Mouse (Mus musculus) forebrain, embryonic 13.5 days (tissue): Measurements from ENCODE around the gene Tldc2. TPM values are rescaled to one million over a fixed set of nuclear protein-coding genes. Genes with fewer than 3 reads are reported as not detected.

ENCODE experiments used
- ATAC-seq: fragments of 200-750 bp; cut with Nextera tagmentation; 2 replicates; pipeline ENCODE4 v1.8.0; 2017
- H3K27ac ChIP-seq: fragments of 300-500 bp; sonication (generic); 2 replicates; pipeline ENCODE4 v1.5.1; 2015; ENCODE audit warnings: inconsistent platforms, mild to moderate bottlenecking, moderate library complexity
- H3K27me3 ChIP-seq: fragments of 300-500 bp; sonication (generic); 2 replicates; pipeline ENCODE4 v1.6.1; 2015; ENCODE audit warnings: mild to moderate bottlenecking, inconsistent platforms
- H3K36me3 ChIP-seq: fragments of 300-500 bp; sonication (generic); 2 replicates; pipeline ENCODE4 v1.6.1; 2015; ENCODE audit warnings: mild to moderate bottlenecking, inconsistent platforms; ENCODE audit not compliant: poor library complexity, severe bottlenecking
- H3K4me1 ChIP-seq: fragments of 300-500 bp; sonication (generic); 2 replicates; pipeline ENCODE4 v1.6.1; 2015; ENCODE audit warnings: inconsistent platforms
- H3K4me2 ChIP-seq: fragments of 300-500 bp; sonication (generic); 2 replicates; pipeline ENCODE4 v1.6.1; 2015; ENCODE audit warnings: inconsistent platforms, mild to moderate bottlenecking, moderate library complexity
- H3K4me3 ChIP-seq: fragments of 300-500 bp; sonication (generic); 2 replicates; pipeline ENCODE4 v1.5.1; 2015; ENCODE audit warnings: mild to moderate bottlenecking, inconsistent platforms
- H3K9ac ChIP-seq: fragments of 300-500 bp; sonication (generic); 2 replicates; pipeline ENCODE4 v1.6.1; 2015; ENCODE audit warnings: mild to moderate bottlenecking, inconsistent platforms
- H3K9me3 ChIP-seq: fragments of 300-500 bp; sonication (generic); replicated peaks from 2 replicates; pipeline ENCODE4 v1.6.1; 2016; ENCODE audit warnings: inconsistent platforms
- WGBS: fragments of 180-500 bp; shearing (Covaris S2); methylation state at CpG from one replicate; pipeline ENCODE4 v1.1.7; 2015; 5-methylcytosine and 5-hydroxymethylcytosine counted together
- polyA plus RNA-seq: library from polyadenylated mRNA; unstranded; fragments of >200 nt; fragmentation: Nextera tagmentation; extraction: Ambion mirVana; gene quantifications from 2 replicates; pipeline ENCODE4 v1.2.1, GENCODE M21; 2015

Tldc2 gene
- polyA plus RNA-seq, 1 experiment from 2014 or later: not detected

DNA sequence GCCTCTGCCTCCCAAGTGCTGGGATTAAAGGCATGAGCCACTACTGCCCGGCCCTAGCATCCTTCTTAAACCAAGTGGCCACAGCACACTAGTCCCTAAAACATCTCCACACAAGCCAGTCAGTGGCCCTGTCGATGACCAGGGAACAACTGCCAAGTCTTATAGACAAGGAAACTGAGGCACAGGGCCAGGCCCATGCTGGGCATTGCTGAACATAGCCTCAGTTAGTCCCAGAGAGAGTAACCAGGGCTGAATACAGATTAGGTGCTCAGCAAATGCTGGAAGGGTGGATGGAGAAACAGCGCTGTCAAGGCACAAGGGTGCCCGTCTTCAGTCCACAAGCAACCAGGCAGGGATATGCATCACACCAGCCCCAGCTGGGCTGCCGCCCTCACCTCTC, 33.7 kb upstream of the Tldc2 start:
- Histone ChIP-seq H3K4me3 (no peak overlapping the region), H3K9ac (no peak overlapping the region), H3K27me3 (no peaks in the 10 kb centered on the region), H3K27ac (no peak overlapping the region), H3K9me3 (no peaks in the 10 kb centered on the region), H3K4me1 (peaks cover 55% of the 10 kb centered on the region), H3K36me3 (peaks cover 71% of the 10 kb centered on the region), H3K4me2 (no peak overlapping the region)
- WGBS: 97% methylated on average over 5 of the region's 5 CpGs
- ATAC-seq: no peak

DNA sequence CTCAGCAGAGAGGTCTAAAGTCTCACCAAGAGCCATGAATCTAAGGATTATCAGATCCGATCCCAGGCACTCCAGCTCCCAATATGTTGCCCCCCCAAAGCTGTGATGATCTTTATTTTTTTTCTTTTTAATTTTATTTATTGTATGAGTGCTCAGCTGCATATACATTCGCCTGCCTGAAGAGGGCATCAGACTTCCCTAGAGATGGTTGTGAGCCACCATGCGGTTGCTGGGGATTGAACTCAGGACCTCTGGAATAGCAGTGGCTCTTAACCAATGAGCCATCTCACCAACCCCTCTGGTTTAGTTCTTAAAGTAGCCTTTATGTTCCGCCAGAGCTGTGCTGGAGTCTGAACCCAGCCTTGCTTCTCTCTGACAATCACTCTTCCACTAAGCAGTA, 33.1 kb upstream of the Tldc2 start:
- WGBS: 81% methylated on average over 4 of the region's 4 CpGs
- peaks cover 65% of the 10 kb centered on the region for H3K36me3 ChIP-seq
- no peak overlapping the region for H3K4me2 ChIP-seq
- H3K27me3 ChIP-seq: no peaks in the 10 kb centered on the region
- H3K4me1 ChIP-seq: peaks cover 55% of the 10 kb centered on the region
- no peak overlapping the region for H3K4me3 ChIP-seq
- no peak for ATAC-seq
- H3K9me3 ChIP-seq: no peaks in the 10 kb centered on the region
- no peak overlapping the region for H3K27ac ChIP-seq
- no peak overlapping the region for H3K9ac ChIP-seq

DNA sequence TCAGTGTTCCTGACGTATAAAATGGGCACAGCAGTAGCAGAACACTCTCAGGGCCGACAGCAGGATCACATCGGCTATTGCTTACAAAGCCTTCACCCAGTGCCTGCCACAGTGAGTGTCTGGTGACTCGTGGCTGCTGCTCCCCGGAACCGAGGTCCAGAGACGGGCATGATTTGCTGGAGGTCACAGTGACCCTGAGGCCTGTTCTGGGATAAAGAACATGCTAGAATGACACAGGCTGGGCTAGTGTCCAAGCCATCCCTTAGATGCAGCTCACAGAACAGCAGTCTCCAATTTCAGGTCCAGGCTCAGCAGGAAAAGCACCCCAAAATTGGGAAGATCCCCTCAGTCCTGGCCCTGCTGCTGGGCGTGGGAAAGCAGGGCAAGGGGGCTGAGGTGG, 32.6 kb upstream of the Tldc2 start:
- no peak overlapping the region for H3K4me2 ChIP-seq
- H3K9ac ChIP-seq: no peak overlapping the region
- no peak overlapping the region for H3K4me3 ChIP-seq
- 0 out of 2 replicates have a peak overlapping the region, but pooled peaks have one; percentile 11 for H3K27ac ChIP-seq
- H3K36me3 ChIP-seq: peaks cover 65% of the 10 kb centered on the region
- no peaks in the 10 kb centered on the region for H3K9me3 ChIP-seq
- peaks cover 55% of the 10 kb centered on the region for H3K4me1 ChIP-seq
- no peak for ATAC-seq
- no peaks in the 10 kb centered on the region for H3K27me3 ChIP-seq
- 95% methylated on average over 8 of the region's 8 CpGs for WGBS

DNA sequence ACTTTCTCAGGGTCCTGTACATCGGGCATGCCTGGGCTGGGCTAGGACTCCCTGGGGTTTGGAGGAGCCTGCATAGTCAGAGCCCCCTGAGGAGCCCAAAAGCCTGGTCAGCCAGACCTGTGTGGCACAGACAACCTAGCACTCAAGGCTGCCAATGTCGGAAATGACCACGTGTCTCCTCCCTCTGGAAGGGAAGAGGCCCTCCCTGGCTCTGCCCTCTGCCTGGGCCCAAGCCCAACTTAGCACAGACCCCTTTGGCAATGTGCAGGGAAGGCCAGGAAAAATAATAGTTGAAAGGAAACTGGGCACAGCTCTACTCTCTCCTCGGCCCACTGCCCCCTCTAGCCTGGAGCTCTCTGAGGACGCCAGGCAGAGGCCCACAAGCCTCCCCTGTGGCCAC, 32.0 kb upstream of the Tldc2 start:
- Histone ChIP-seq H3K27me3 (no peaks in the 10 kb centered on the region), H3K9ac (no peak overlapping the region), H3K27ac (0 out of 2 replicates have a peak overlapping the region, but pooled peaks have one; percentile 11), H3K4me3 (no peak overlapping the region), H3K4me1 (peaks cover 55% of the 10 kb centered on the region), H3K4me2 (no peak overlapping the region), H3K36me3 (peaks cover 70% of the 10 kb centered on the region), H3K9me3 (no peaks in the 10 kb centered on the region)
- no peak for ATAC-seq
- WGBS: 67% methylated on average over 5 of the region's 5 CpGs

DNA sequence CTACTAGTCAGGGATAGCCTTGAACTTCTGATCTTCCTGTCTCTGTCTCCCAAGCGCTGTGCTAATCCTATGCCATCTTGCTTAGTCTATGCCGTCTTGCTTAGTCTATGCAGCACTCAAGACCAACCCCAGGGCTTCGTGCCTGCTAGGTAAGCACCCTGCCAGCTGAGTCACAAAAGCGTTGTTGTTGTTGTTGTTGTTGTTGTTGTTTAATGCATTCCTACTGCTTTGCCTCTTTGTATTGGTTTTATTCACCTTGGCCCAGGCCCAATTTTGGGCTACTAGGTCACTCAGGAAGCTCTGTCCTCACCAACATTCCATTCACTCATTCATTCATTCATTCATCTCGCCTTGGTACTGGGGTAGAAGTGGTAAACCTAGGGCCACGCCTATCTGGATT, 31.1 kb upstream of the Tldc2 start:
- Histone ChIP-seq H3K4me2 (no peak overlapping the region), H3K4me1 (peaks cover 46% of the 10 kb centered on the region), H3K27me3 (no peaks in the 10 kb centered on the region), H3K4me3 (no peak overlapping the region), H3K36me3 (peaks cover 73% of the 10 kb centered on the region), H3K27ac (no peak overlapping the region), H3K9me3 (no peaks in the 10 kb centered on the region), H3K9ac (no peak overlapping the region)
- no peak for ATAC-seq
- 87% methylated on average over 6 of the region's 6 CpGs for WGBS

DNA sequence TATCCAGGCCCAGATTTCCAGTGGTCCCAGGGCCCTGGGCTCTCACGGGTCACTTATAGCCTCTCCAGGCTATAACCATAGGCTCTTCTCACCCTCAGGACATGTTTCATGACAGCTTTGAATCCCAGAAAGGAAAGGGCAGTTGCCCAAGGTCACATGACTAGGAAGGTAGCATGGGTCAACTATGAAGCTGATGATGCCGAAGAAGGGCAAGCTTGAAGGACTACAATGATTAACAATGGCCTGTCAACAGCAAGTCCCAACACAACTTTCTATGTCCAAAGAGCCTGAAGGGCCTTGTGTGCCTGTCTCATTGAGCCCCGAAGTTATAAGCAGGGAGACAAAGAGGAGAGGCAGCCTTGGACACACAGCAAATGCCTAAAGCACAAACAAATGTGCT, 29.7 kb upstream of the Tldc2 start:
- H3K4me1 ChIP-seq: peaks cover 35% of the 10 kb centered on the region
- no peak overlapping the region for H3K9ac ChIP-seq
- no peaks in the 10 kb centered on the region for H3K9me3 ChIP-seq
- peak overlapping the region; percentile 97 for H3K27ac ChIP-seq
- no peak overlapping the region for H3K4me2 ChIP-seq
- no peak overlapping the region for H3K4me3 ChIP-seq
- ATAC-seq: no peak
- WGBS: 88% methylated on average over 3 of the region's 3 CpGs
- no peaks in the 10 kb centered on the region for H3K27me3 ChIP-seq
- peaks cover 64% of the 10 kb centered on the region for H3K36me3 ChIP-seq

DNA sequence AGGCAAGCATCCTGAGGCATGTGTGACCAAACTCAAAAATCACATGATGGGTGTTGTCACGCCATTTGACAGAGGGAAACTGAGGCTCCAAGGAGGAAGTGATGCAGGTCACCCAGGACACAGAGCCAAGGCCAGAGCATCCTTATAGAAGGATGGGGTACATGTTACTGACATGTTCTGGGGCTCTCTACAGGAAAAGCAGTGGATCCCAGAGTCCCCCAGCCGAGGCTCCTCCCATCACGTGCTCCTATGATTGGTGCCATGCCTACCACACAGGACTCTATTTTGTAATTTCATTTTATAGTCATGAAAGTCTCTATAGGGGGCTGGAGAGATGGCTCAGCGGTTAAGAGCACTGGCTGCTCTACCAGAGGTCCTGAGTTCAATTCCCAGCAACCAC, 29.1 kb upstream of the Tldc2 start:
- no peak for ATAC-seq
- Histone ChIP-seq H3K36me3 (peaks cover 58% of the 10 kb centered on the region), H3K27me3 (no peaks in the 10 kb centered on the region), H3K4me1 (peaks cover 38% of the 10 kb centered on the region), H3K4me3 (no peak overlapping the region), H3K9me3 (no peaks in the 10 kb centered on the region), H3K27ac (peak overlapping the region; percentile 97), H3K4me2 (peak overlapping the region; percentile 54), H3K9ac (no peak overlapping the region)
- WGBS: 75% methylated on average over 4 of the region's 4 CpGs

DNA sequence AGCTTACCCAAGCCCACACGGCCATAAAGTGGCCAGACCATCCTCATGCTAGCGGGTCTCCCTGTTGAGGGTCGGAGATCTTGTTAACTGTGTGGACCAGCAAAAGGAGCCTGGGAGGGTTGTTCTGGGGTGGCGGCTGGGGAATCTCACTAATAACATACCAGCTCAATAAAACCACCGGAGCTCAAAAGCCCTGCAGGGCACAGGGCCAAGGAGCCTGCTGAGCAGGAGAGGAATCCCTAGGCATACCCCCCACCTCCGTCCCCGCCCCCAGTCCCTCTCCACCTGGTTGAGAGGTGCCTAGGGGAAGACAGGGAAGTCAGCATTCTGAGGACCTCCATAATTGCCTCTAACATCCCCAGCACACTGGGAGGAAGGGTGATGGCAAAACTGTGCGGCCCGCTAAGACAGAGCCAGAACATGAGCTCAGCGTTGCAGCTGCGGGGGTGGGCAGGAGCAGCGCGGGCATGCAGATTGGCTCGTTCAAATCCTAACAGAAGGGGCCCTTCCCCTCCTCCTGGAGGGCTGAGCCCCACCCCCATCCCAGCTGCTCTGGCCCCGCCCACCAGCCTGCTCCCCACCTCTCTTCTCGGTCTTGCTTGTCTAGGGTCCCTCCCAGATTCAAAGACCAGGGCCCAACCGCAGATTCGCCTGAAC, 28.4 kb upstream of the Tldc2 start:
- peak overlapping the region; percentile 97 for H3K27ac ChIP-seq
- no peaks in the 10 kb centered on the region for H3K9me3 ChIP-seq
- peaks cover 51% of the 10 kb centered on the region for H3K36me3 ChIP-seq
- H3K4me1 ChIP-seq: peaks cover 46% of the 10 kb centered on the region
- peak; percentile 93 for ATAC-seq
- peak overlapping the region; percentile 20; the same call in 1 of the 2 replicates for H3K4me3 ChIP-seq
- WGBS: 2% methylated on average over 18 of the region's 18 CpGs
- H3K4me2 ChIP-seq: peak overlapping the region; percentile 54
- no peaks in the 10 kb centered on the region for H3K27me3 ChIP-seq
- peak overlapping the region; percentile 60 for H3K9ac ChIP-seq

DNA sequence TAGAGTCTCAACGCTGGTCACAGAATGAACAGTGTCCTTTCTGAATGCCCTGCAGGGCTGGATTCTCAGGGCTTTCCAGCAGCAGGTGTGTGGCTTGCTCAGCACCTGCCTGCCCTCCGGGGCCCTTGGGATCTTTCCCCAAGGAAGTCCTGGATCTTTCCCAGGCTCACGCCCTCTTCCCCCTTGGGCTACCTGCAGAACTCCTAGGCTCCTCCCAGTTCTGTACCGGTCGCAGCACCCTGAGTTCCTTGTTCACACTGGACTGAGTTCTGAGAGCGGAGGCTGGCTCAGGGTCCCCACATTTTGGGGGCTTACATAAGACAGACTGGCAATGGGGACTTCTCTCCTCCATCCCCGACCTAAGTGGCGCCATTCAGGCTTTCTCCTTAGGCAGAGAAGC, 27.7 kb upstream of the Tldc2 start:
- peak; percentile 12; the same call in 1 of the 2 replicates for ATAC-seq
- Histone ChIP-seq H3K4me1 (peaks cover 52% of the 10 kb centered on the region), H3K4me3 (0 out of 2 replicates have a peak overlapping the region, but pooled peaks have one; percentile 20), H3K9ac (peak overlapping the region; percentile 60), H3K4me2 (peak overlapping the region; percentile 54), H3K27me3 (no peaks in the 10 kb centered on the region), H3K36me3 (peaks cover 46% of the 10 kb centered on the region), H3K9me3 (no peaks in the 10 kb centered on the region), H3K27ac (peak overlapping the region; percentile 97)
- 51% methylated on average over 8 of the region's 8 CpGs for WGBS

DNA sequence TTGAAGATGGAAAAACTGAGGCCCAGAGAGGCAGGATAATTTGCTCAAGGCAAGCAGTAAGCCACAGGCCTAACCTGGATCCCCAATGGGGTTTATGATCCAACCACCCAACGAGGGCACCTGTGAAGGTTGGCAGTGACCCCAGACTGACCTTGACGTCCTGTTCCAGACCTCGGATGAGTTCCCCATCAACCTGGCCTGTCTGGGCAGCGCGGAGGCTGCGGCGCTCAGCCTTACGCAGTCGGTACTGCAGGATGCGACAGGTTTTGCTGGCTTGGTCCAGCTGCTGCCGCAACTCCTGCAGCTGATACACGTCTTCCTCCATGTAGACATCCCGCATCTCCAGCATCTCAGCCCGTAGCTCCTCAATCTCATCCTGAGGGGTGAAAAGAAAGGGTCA, 26.8 kb upstream of the Tldc2 start:
- ATAC-seq: no peak
- H3K27ac ChIP-seq: peak overlapping the region; percentile 97
- no peak overlapping the region for H3K9ac ChIP-seq
- no peak overlapping the region for H3K4me3 ChIP-seq
- H3K36me3 ChIP-seq: peaks cover 40% of the 10 kb centered on the region
- no peaks in the 10 kb centered on the region for H3K9me3 ChIP-seq
- H3K4me2 ChIP-seq: no peak overlapping the region
- peaks cover 60% of the 10 kb centered on the region for H3K4me1 ChIP-seq
- no peaks in the 10 kb centered on the region for H3K27me3 ChIP-seq
- 97% methylated on average over 14 of the region's 14 CpGs for WGBS

DNA sequence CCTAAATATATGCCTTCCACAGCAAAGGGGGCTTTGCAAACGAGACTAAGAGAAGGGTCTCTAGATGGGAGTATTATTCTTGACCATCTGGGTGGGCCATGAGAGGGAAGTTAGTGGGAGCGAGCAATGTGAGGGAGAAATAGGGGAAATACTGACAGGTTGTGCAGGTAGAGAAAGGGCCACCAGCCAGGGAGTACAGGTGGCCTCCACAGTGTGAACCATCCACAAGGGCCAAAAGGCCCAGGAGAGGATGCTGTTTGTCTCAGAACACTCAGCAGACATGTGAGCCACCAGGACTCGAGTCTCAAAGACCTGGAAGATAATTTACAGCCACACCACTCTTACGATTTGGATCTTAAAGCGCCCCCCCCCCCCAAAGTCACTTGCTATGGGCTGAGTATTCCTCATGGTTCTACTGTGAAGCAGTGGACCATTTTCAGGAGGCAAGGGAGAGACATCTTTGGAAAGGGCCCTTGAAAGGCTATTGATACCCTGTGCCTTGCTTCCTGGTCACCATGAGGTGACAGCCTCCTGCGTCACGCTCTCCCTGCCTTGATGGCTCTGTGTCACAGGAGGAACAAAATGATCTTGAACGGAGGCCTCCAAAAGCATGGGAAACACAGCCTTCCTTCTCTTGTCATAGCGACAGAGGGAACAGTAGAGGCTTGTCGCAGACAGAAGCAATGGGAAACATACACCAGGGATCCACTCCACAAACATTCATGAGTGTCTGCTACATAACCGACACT, 26.1 kb upstream of the Tldc2 start:
- Histone ChIP-seq H3K4me3 (no peak overlapping the region), H3K4me2 (no peak overlapping the region), H3K4me1 (peaks cover 65% of the 10 kb centered on the region), H3K9me3 (no peaks in the 10 kb centered on the region), H3K27ac (peak overlapping the region; percentile 97; the same call in 1 of the 2 replicates), H3K36me3 (peaks cover 34% of the 10 kb centered on the region), H3K9ac (no peak overlapping the region), H3K27me3 (no peaks in the 10 kb centered on the region)
- ATAC-seq: no peak
- 88% methylated on average over 11 of the region's 11 CpGs for WGBS

DNA sequence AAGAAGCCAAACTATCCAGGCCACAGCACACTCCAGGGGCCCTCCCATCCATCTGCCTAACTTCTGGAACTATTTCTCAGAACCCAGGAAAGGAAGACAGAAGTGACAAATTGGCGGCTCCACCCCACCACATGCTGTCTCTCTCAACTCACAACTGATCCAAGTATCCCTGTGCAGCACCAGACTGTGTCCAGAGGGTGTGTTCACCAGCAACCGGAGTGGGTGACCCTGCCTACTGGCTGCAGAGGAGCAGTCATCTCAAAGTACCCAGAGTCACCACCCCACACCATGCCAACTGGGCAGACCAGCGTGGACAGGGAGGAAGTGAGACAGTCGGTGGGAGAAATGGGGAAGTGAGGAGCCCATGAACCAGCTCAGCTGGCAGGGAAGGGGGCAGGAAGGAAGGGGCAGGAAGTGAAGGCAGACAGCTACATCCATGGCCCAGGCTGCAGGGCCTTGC, 23.6 kb upstream of the Tldc2 start:
- Histone ChIP-seq H3K27ac (peak overlapping the region; percentile 70), H3K9ac (no peak overlapping the region; the same call in 1 of the 2 replicates)
- 72% methylated on average over 4 of the region's 4 CpGs for WGBS

More for the DNA sequence above, 23.6 kb upstream of the Tldc2 start:
- no peaks in the 10 kb centered on the region for H3K9me3 ChIP-seq
- ATAC-seq: no peak
- no peak overlapping the region for H3K4me3 ChIP-seq
- H3K4me1 ChIP-seq: peaks cover 69% of the 10 kb centered on the region
- H3K36me3 ChIP-seq: peaks cover 18% of the 10 kb centered on the region
- no peaks in the 10 kb centered on the region for H3K27me3 ChIP-seq
- no peak overlapping the region; the same call in 1 of the 2 replicates for H3K4me2 ChIP-seq
